Mouse (Mus musculus) MEL (cell line): ENCODE results near the gene Ptprh. TPM values are rescaled to one million over a fixed set of nuclear protein-coding genes. Genes with fewer than 3 reads are reported as not detected.

Experiments
- DNase-seq: peaks from one replicate; pipeline ENCODE4 v3.0.0; 2011; ENCODE audit warnings: low read depth, low spot score
- H3K27ac ChIP-seq: 2 replicates; pipeline ENCODE4 v1.5.1; 2012; ENCODE audit warnings: low read depth, mild to moderate bottlenecking, control low read depth, low read length, moderate library complexity; ENCODE audit not compliant: control insufficient read depth
- H3K27me3 ChIP-seq, 2 experiments: fragments of 150-350 bp in 1 of 2; sonication (generic) in 1 of 2; 2 replicates each; pipeline ENCODE4 v1.6.1; 2012; ENCODE audit warnings: low read length in 2 of 2, mild to moderate bottlenecking in 2 of 2, improper control_type of control experiment in 1 of 2, moderate library complexity in 1 of 2; ENCODE audit not compliant: insufficient read depth in 2 of 2, control insufficient read depth in 1 of 2
- H3K36me3 ChIP-seq, 2 experiments: 2 replicates each; pipeline ENCODE4 v1.6.1; 2012 to 2014; ENCODE audit warnings: low read length in 2 of 2, improper control_type of control experiment in 1 of 2, inconsistent platforms in 1 of 2, mild to moderate bottlenecking in 1 of 2; ENCODE audit not compliant: insufficient read depth in 2 of 2, control insufficient read depth in 1 of 2
- H3K4me1 ChIP-seq, 2 experiments: fragments of 150-350 bp in 1 of 2; sonication (generic) in 1 of 2; 2 replicates each; pipeline ENCODE4 v1.6.1; 2012; ENCODE audit warnings: low read length in 2 of 2, improper control_type of control experiment in 1 of 2, mild to moderate bottlenecking in 1 of 2; ENCODE audit not compliant: insufficient read depth in 2 of 2, control insufficient read depth in 1 of 2
- H3K4me3 ChIP-seq, 2 experiments: fragments of 150-350 bp in 1 of 2; sonication (generic) in 1 of 2; 2 replicates each; pipeline ENCODE4 v1.5.1; 2012; ENCODE audit warnings: low read depth in 2 of 2, low read length in 2 of 2, mild to moderate bottlenecking in 2 of 2, moderate library complexity in 2 of 2, control low read depth in 1 of 2, improper control_type of control experiment in 1 of 2; ENCODE audit not compliant: control insufficient read depth in 1 of 2, insufficient read depth in 1 of 2
- H3K79me2 ChIP-seq: 2 replicates; pipeline ENCODE4 v1.6.1; 2012; ENCODE audit warnings: mild to moderate bottlenecking, low read length, moderate library complexity; ENCODE audit not compliant: control insufficient read depth, poor library complexity, insufficient read depth
- H3K9ac ChIP-seq: 2 replicates; pipeline ENCODE4 v1.6.1; 2012; ENCODE audit warnings: low read depth, mild to moderate bottlenecking, control low read depth, low read length, moderate library complexity; ENCODE audit not compliant: control insufficient read depth, poor library complexity, severe bottlenecking
- H3K9me3 ChIP-seq: fragments of 150-350 bp; sonication (generic); replicated peaks from 2 replicates; pipeline ENCODE4 v1.6.1; 2012; ENCODE audit warnings: mild to moderate bottlenecking, low read length, improper control_type of control experiment, moderate library complexity; ENCODE audit not compliant: insufficient read depth
- BHLHE40 ChIP-seq: IDR thresholded peaks from 2 replicates; pipeline ENCODE4 v1.6.1; 2012; ENCODE audit warnings: low read depth, mild to moderate bottlenecking, inconsistent platforms, low read length, improper control_type of control experiment, borderline replicate concordance
- CHD2 ChIP-seq: IDR thresholded peaks from 2 replicates; pipeline ENCODE4 v1.6.1; 2011; ENCODE audit warnings: low read length, improper control_type of control experiment
- CTCF ChIP-seq, 3 experiments: IDR thresholded peaks in 2 of 3; conservative IDR thresholded peaks in 1 of 3; 2 replicates each; pipeline ENCODE4 v1.5.1; 2011 to 2012; ENCODE audit warnings: low read length in 3 of 3, low read depth in 2 of 3, mild to moderate bottlenecking in 2 of 3, improper control_type of control experiment in 1 of 3, inconsistent platforms in 1 of 3, mixed read lengths in 1 of 3, moderate library complexity in 1 of 3; ENCODE audit not compliant: control insufficient read depth in 1 of 3, insufficient read depth in 1 of 3, poor library complexity in 1 of 3, severe bottlenecking in 1 of 3
- ELF1 ChIP-seq: IDR thresholded peaks from 2 replicates; pipeline ENCODE4 v1.6.1; 2014; ENCODE audit warnings: low read depth, mild to moderate bottlenecking, inconsistent platforms, low read length, improper control_type of control experiment, moderate library complexity
- EP300 ChIP-seq, 2 experiments: IDR thresholded peaks; 2 replicates each; pipeline ENCODE4 v1.6.1; 2011; ENCODE audit warnings: improper control_type of control experiment in 2 of 2, low read length in 2 of 2, low read depth in 1 of 2, mild to moderate bottlenecking in 1 of 2
- GATA1 ChIP-seq: IDR thresholded peaks from 2 replicates; pipeline ENCODE4 v1.6.1; 2011; ENCODE audit warnings: low read depth, low read length, improper control_type of control experiment
- HCFC1 ChIP-seq: IDR thresholded peaks from 2 replicates; pipeline ENCODE4 v1.6.1; 2012; ENCODE audit warnings: low read depth, mild to moderate bottlenecking, inconsistent platforms, low read length, improper control_type of control experiment, moderate library complexity
- MAZ ChIP-seq: IDR thresholded peaks from 2 replicates; pipeline ENCODE4 v1.6.1; 2012; ENCODE audit warnings: low read depth, mild to moderate bottlenecking, inconsistent platforms, low read length, improper control_type of control experiment
- MEF2A ChIP-seq: IDR thresholded peaks from 2 replicates; pipeline ENCODE4 v1.6.1; 2014; ENCODE audit warnings: low read depth, mild to moderate bottlenecking, inconsistent platforms, low read length, improper control_type of control experiment; ENCODE audit not compliant: poor library complexity, insufficient replicate concordance, severe bottlenecking; ENCODE audit errors: extremely low read depth
- MYB ChIP-seq: IDR thresholded peaks from 2 replicates; pipeline ENCODE4 v1.6.1; 2011; ENCODE audit warnings: mild to moderate bottlenecking, low read depth, low read length, improper control_type of control experiment
- NELFE ChIP-seq: IDR thresholded peaks from 2 replicates; pipeline ENCODE4 v1.6.1; 2011; ENCODE audit warnings: low read depth, low read length, improper control_type of control experiment
- POLR2AphosphoS2 ChIP-seq: IDR thresholded peaks from 2 replicates; pipeline ENCODE4 v1.6.1; 2011; ENCODE audit warnings: low read length, improper control_type of control experiment
- POLR2AphosphoS5 ChIP-seq: IDR thresholded peaks from 2 replicates; pipeline ENCODE4 v1.6.1; 2012; ENCODE audit warnings: low read depth, borderline replicate concordance, mild to moderate bottlenecking, inconsistent platforms, low read length, moderate library complexity, mixed read lengths
- RCOR1 ChIP-seq: IDR thresholded peaks from 2 replicates; pipeline ENCODE4 v1.6.1; 2012; ENCODE audit warnings: low read depth, mild to moderate bottlenecking, inconsistent platforms, low read length, improper control_type of control experiment
- TAL1 ChIP-seq: IDR thresholded peaks from 2 replicates; pipeline ENCODE4 v1.6.1; 2012; ENCODE audit warnings: mild to moderate bottlenecking, inconsistent platforms, low read length, moderate library complexity, mixed read lengths
- ZC3H11A ChIP-seq: IDR thresholded peaks from 2 replicates; pipeline ENCODE4 v1.6.1; 2012; ENCODE audit warnings: low read depth, mild to moderate bottlenecking, inconsistent platforms, low read length, improper control_type of control experiment
- polyA plus RNA-seq, 2 experiments: library from polyadenylated mRNA; stranded (reverse) in 1 of 2; unstranded in 1 of 2; fragments of >175 nt in 1 of 2; fragments of >200 nt in 1 of 2; gene quantifications; 2 replicates each; pipeline versions ENCODE4 v1.2.1 to v1.2.4; 2012; ENCODE audit warnings: low replicate concordance in 2 of 2, low read depth in 1 of 2; ENCODE audit not compliant: insufficient read length in 2 of 2, insufficient read depth in 1 of 2, missing spikeins in 1 of 2
- total RNA-seq: library from RNA; depleted of rRNA; stranded (reverse); fragments of 300-350 nt; gene quantifications from 2 replicates; pipeline ENCODE4 v1.2.3, GENCODE M21; 2012

The Ptprh gene
- total and polyA plus RNA-seq, 3 experiments, result not detected

DNA sequence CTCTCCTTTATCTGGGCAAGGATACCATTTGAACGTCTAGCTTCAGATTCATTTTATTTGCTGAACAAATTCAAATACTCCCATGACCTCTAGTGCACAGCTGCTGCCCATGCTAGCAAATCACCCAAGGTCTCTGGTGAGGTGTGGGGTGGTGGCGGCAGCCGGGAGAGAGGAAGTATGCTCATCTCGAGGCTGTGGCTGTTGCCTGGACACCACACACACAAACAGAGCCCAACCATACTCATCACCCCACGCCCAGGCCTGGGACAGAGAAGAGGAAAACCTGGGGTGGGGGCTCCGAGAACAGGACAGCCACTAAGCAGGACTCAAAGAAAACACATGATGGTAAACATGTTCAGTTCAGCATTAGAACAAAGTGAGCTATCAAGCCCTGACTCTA, 43.5 kb upstream of the Ptprh start:
- H3K36me3 ChIP-seq, result peaks cover 16 to 24% of the 10 kb centered on the region in 2 experiments
- no peak for TF ChIP-seq MAZ
- no peak for TF ChIP-seq POLR2AphosphoS5
- TF ChIP-seq NELFE, result no peak
- TF ChIP-seq BHLHE40, result no peak
- no peak for TF ChIP-seq EP300 (IDR thresholded peaks at IDR 0.05; ENCODE audit: low read depth in 1 of 2, low read length in 2 of 2)
- H3K9me3 ChIP-seq, result no peaks in the 10 kb centered on the region
- H3K27me3 ChIP-seq, result no peaks in the 10 kb centered on the region
- H3K79me2 ChIP-seq, result peaks cover 33% of the 10 kb centered on the region
- no peak overlapping the region for H3K9ac ChIP-seq
- no peak overlapping the region for H3K27ac ChIP-seq
- H3K4me3 ChIP-seq, result no peak overlapping the region
- DNase-seq, result peak; percentile 47
- peaks cover 5 to 15% of the 10 kb centered on the region in 2 experiments for H3K4me1 ChIP-seq

DNA sequence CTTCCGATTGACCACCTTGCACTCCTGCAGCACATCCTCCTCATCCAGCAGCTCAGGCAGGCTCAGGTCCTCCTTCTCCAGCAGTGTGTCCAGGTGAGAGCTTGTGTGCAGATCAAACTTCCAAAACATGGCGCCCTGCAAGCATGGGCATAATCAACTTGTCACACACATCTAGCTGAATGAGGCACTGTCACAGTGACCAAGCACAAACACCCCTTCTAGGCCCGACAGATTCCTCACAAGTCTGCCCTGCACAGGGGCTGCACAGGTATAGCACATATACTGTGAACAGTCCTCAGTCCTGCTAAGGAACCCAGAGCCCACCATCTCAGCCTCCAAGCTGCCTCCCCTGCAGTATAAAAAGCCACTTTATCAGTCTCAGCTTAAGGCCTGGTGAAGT, 43.0 kb upstream of the Ptprh start:
- TF ChIP-seq ZC3H11A, result no peak
- TF ChIP-seq ELF1, result no peak
- TF ChIP-seq MAZ, result no peak
- no peak for TF ChIP-seq BHLHE40
- TF ChIP-seq MEF2A, result no peak
- TF ChIP-seq CTCF (IDR thresholded peaks at IDR 0.05 in 2 of 3, conservative IDR thresholded peaks at IDR 0.05 in 1 of 3; ENCODE audit: control insufficient read depth in 1 of 3, insufficient read depth in 1 of 3, low read depth in 2 of 3, low read length in 3 of 3, poor library complexity in 1 of 3, severe bottlenecking in 1 of 3), result no peak
- TF ChIP-seq RCOR1, result no peak
- no peak for TF ChIP-seq POLR2AphosphoS2
- TF ChIP-seq TAL1, result no peak
- TF ChIP-seq EP300 (IDR thresholded peaks at IDR 0.05; ENCODE audit: low read depth in 1 of 2, low read length in 2 of 2), result no peak
- TF ChIP-seq MYB, result no peak
- no peak for TF ChIP-seq HCFC1
- no peak for TF ChIP-seq CHD2
- no peak for TF ChIP-seq GATA1
- Histone ChIP-seq H3K9ac (no peak overlapping the region), H3K27me3 (no peaks in the 10 kb centered on the region), H3K4me1 (peaks cover 2 to 13% of the 10 kb centered on the region in 2 experiments; a peak in 1 of 4 replicates), H3K27ac (no peak overlapping the region), H3K9me3 (no peaks in the 10 kb centered on the region), H3K79me2 (peaks cover 28% of the 10 kb centered on the region), H3K4me3 (no peak overlapping the region), H3K36me3 (peaks cover 11 to 21% of the 10 kb centered on the region in 2 experiments)
- DNase-seq, result no peak
